ENCODE assay signal across 15 mouse cellular contexts in genomic region chr2:33170777-33171565, GRCm38 (mm10). TPM values are rescaled to one million over a fixed set of nuclear protein-coding genes. Genes with fewer than 3 reads are reported as not detected.
DNase-seq lines count a peak whose midpoint lies in the region; ATAC-seq and TF ChIP-seq lines count a peak whose summit lies in the region.
"Had no signal": no experiment of that assay in that cellular context is flagged by ENCODE, and none has a peak within 500 bp of the region (broad histone marks: within the 10 kb centered on the region; RNA-seq: fewer than 3 reads in every experiment).

No protein-coding gene starts in this region.

- H3K27ac ChIP-seq in forebrain, embryonic 14.5 days (ENCODE audit: low read depth, low read length): peak overlapping the region; percentile 41; the same call in 1 of the 2 replicates
- peak overlapping the region; percentile 46; the same call in 1 of the 2 replicates for H3K27ac ChIP-seq in limb, embryonic 10.5 days
- H3K27ac ChIP-seq in liver, postnatal 0 days (ENCODE audit: low read depth): no peak overlapping the region
- H3K27ac ChIP-seq: liver, embryonic 12.5 days had no signal

- no peak for TF ChIP-seq EP300 in liver, postnatal 0 days (IDR thresholded peaks at IDR 0.05; ENCODE audit: low read depth)

- peak; percentile 48 for DNase-seq in retina, postnatal 1 day
- no peak for DNase-seq in retina, embryonic 14.5 days (ENCODE audit: low spot score)
- peak; percentile 71 for DNase-seq in forebrain, embryonic 14.5 days (ENCODE audit: low spot score)
- no peak for DNase-seq in limb, embryonic 10.5 days (ENCODE audit: low spot score)
- no peak for DNase-seq in lung, adult 2 months
- no peak for DNase-seq in thymus, adult 18-20 months
- DNase-seq in heart, postnatal 25 days (ENCODE audit: low spot score): no peak
- no peak for DNase-seq in liver, postnatal 0 days
- DNase-seq: adrenal gland, postnatal 14 days; heart, postnatal 4 days; layer of hippocampus, postnatal 36 days; lung, postnatal 4 days; right cerebral cortex, postnatal 25 days had no signal

- no peaks in the 10 kb centered on the region for H3K27me3 ChIP-seq in forebrain, embryonic 14.5 days (replicated peaks; ENCODE audit: control insufficient read depth, insufficient read depth, low read length)
- H3K27me3 ChIP-seq in limb, embryonic 10.5 days (ENCODE audit: low read depth, poor library complexity, severe bottlenecking): no peaks in the 10 kb centered on the region
- H3K27me3 ChIP-seq in liver, postnatal 0 days (ENCODE audit: insufficient read depth, low read length): no peaks in the 10 kb centered on the region
- H3K27me3 ChIP-seq: liver, embryonic 12.5 days had no signal

- intact Hi-C loops in heart, postnatal 25 days (cut with DNase I): no loop called here

- H3K9ac ChIP-seq in forebrain, embryonic 14.5 days (ENCODE audit: low read length): no peak overlapping the region
- H3K9ac ChIP-seq in liver, postnatal 0 days (replicated peaks): no peak overlapping the region
- H3K9ac ChIP-seq: liver, embryonic 12.5 days had no signal

- H3K36me3 ChIP-seq in forebrain, embryonic 14.5 days (ENCODE audit: control insufficient read depth, insufficient read depth, low read length): peaks cover 56% of the 10 kb centered on the region
- H3K36me3 ChIP-seq in limb, embryonic 10.5 days: no peaks in the 10 kb centered on the region
- 0 out of 2 replicates have a peak, but pooled peaks cover 3% of the 10 kb centered on the region for H3K36me3 ChIP-seq in liver, postnatal 0 days (replicated peaks; ENCODE audit: insufficient read depth, low read length)
- H3K36me3 ChIP-seq: liver, embryonic 12.5 days had no signal

- TF ChIP-seq POLR2A in lung, adult 2 months (IDR thresholded peaks at IDR 0.05; ENCODE audit: borderline replicate concordance, extremely low read depth, low read depth, low read length): no peak

- no peak overlapping the region for H3K4me3 ChIP-seq in forebrain, embryonic 14.5 days (ENCODE audit: low read depth, low read length)
- H3K4me3 ChIP-seq in limb, embryonic 10.5 days: no peak overlapping the region
- H3K4me3 ChIP-seq in lung, adult 2 months (replicated peaks; ENCODE audit: extremely low read depth, low read depth, low read length): no peak overlapping the region
- H3K4me3 ChIP-seq in liver, postnatal 0 days (ENCODE audit: low read depth, low read length): no peak overlapping the region
- H3K4me3 ChIP-seq: liver, embryonic 12.5 days had no signal

- H3K4me1 ChIP-seq in forebrain, embryonic 14.5 days (ENCODE audit: control insufficient read depth, insufficient read depth, low read length): 0 out of 2 replicates have a peak, but pooled peaks cover 5% of the 10 kb centered on the region
- H3K4me1 ChIP-seq in limb, embryonic 10.5 days: peaks cover 36% of the 10 kb centered on the region
- H3K4me1 ChIP-seq in lung, adult 2 months (ENCODE audit: control insufficient read depth, insufficient read depth, low read length): no peaks in the 10 kb centered on the region
- peaks cover 5% of the 10 kb centered on the region; the same call in 1 of the 2 replicates for H3K4me1 ChIP-seq in liver, postnatal 0 days (ENCODE audit: insufficient read depth)
- H3K4me1 ChIP-seq: liver, embryonic 12.5 days had no signal

- no peaks in the 10 kb centered on the region for H3K9me3 ChIP-seq in forebrain, embryonic 14.5 days (replicated peaks; ENCODE audit: control insufficient read depth, low read length)
- H3K9me3 ChIP-seq in limb, embryonic 10.5 days (replicated peaks): no peaks in the 10 kb centered on the region
- no peaks in the 10 kb centered on the region for H3K9me3 ChIP-seq in liver, postnatal 0 days (ENCODE audit: low read length)
- H3K9me3 ChIP-seq: liver, embryonic 12.5 days had no signal

- ATAC-seq in forebrain, embryonic 14.5 days: peak; percentile 76
- no peak for ATAC-seq in liver, postnatal 0 days
- ATAC-seq: liver, embryonic 12.5 days had no signal

- H3K4me2 ChIP-seq in forebrain, embryonic 14.5 days (ENCODE audit: low read length): no peak overlapping the region
- no peak overlapping the region for H3K4me2 ChIP-seq in liver, postnatal 0 days (ENCODE audit: low read depth, low read length)
- H3K4me2 ChIP-seq: liver, embryonic 12.5 days had no signal

- no peak for TF ChIP-seq CTCF in lung, adult 2 months (IDR thresholded peaks at IDR 0.05; ENCODE audit: insufficient read depth, low read length)
- no peak for TF ChIP-seq CTCF in liver, postnatal 0 days (IDR thresholded peaks at IDR 0.05; ENCODE audit: low read depth)

- 14% methylated on average over 10 of the region's 10 CpGs for WGBS in forebrain, embryonic 14.5 days
- WGBS in limb, embryonic 10.5 days: 80% methylated on average over 10 of the region's 10 CpGs
- WGBS in lung, adult 2 months: 64% methylated on average over 10 of the region's 10 CpGs
- WGBS in liver, postnatal 0 days (ENCODE audit: insufficient replicate concordance): 74% methylated on average over 10 of the region's 10 CpGs

RNA-seq across cellular contexts. Expression of gene Garnl3, which starts 39.5 kb away (rescaled TPM):
- polyA plus RNA-seq in forebrain, embryonic 14.5 days (2014; fragmentation: Nextera tagmentation; extraction: Ambion mirVana): 21.3 and 33.6 TPM in 2 replicates
- 8.6 and 9.4 TPM in 2 replicates for polyA plus RNA-seq in limb, embryonic 10.5 days (2016; fragmentation: Nextera tagmentation; extraction: Ambion mirVana)
- polyA plus RNA-seq in lung, adult 2 months (2012; rRNA removed): 12.0 and 17.2 TPM in 2 replicates
- 1 to 10 TPM; 3.0 to 3.3 TPM for total RNA-seq in heart, postnatal 25 days (2021)
- 0.40 and 0.50 TPM in 2 replicates for polyA plus RNA-seq in liver, postnatal 0 days (2015; fragmentation: Nextera tagmentation; extraction: Ambion mirVana)
- total RNA-seq: granulocyte monocyte progenitor cell, adult 5-6 weeks had no signal

RNA-seq across cellular contexts. Expression of gene Angptl2, which starts 44.9 kb away (rescaled TPM):
- 8.0 and 12.0 TPM in 2 replicates for polyA plus RNA-seq in forebrain, embryonic 14.5 days (2014; fragmentation: Nextera tagmentation; extraction: Ambion mirVana)
- 40.1 and 51.8 TPM in 2 replicates for polyA plus RNA-seq in limb, embryonic 10.5 days (2016; fragmentation: Nextera tagmentation; extraction: Ambion mirVana)
- polyA plus RNA-seq in lung, adult 2 months (2012; rRNA removed): 76.0 and 98.5 TPM in 2 replicates
- total RNA-seq in heart, postnatal 25 days (2021): 10 to 100 TPM; 47.9 to 78.9 TPM
- polyA plus RNA-seq in liver, postnatal 0 days (2015; fragmentation: Nextera tagmentation; extraction: Ambion mirVana): 3.8 and 4.4 TPM in 2 replicates

Comparison
In these comparisons a context has a peak if more than half of its experiments do, and no peak if none do; other contexts are left out.
1. DNase-seq: peak in retina, postnatal 1 day (single experiment) and forebrain, embryonic 14.5 days (single experiment); none in retina, embryonic 14.5 days (single experiment), limb, embryonic 10.5 days (single experiment), lung, adult 2 months (single experiment), thymus, adult 18-20 months (0 of 2), heart, postnatal 25 days (single experiment) and liver, postnatal 0 days (single experiment).